Mouse (Mus musculus) kidney, adult 2 months (tissue): Measurements from ENCODE around the gene Hsd11b1. TPM values are rescaled to one million over a fixed set of nuclear protein-coding genes. Genes with fewer than 3 reads are reported as not detected.
A peak's percentile ranks its signal among the peaks of the same experiment; 100 is the strongest.
"Not testable (repeated sequence)": the region's sequence is repeated elsewhere in the genome, so short reads cannot be mapped to it uniquely, and the experiment has no call there.

Source experiments
- DNase-seq: peaks from one replicate; pipeline ENCODE4 v3.0.0; 2021
- H3K27ac ChIP-seq: fragments of 200-500 bp; 2 replicates; pipeline ENCODE4 v1.5.1; 2012; ENCODE audit warnings: low read depth, low read length, control low read depth, inconsistent platforms; ENCODE audit not compliant: insufficient read depth
- H3K27me3 ChIP-seq: fragments of 200-500 bp; replicated peaks from 2 replicates; pipeline ENCODE4 v1.6.1; 2012; ENCODE audit warnings: mild to moderate bottlenecking, moderate library complexity, low read length, inconsistent platforms; ENCODE audit not compliant: control insufficient read depth, insufficient read depth
- H3K36me3 ChIP-seq: fragments of 200-500 bp; 2 replicates; pipeline ENCODE4 v1.6.1; 2012; ENCODE audit warnings: mild to moderate bottlenecking, moderate library complexity, low read length, inconsistent platforms; ENCODE audit not compliant: control insufficient read depth, insufficient read depth
- H3K4me1 ChIP-seq: fragments of 200-500 bp; 2 replicates; pipeline ENCODE4 v1.6.1; 2011; ENCODE audit warnings: low read length; ENCODE audit not compliant: control insufficient read depth, insufficient read depth
- H3K4me3 ChIP-seq: fragments of 200-500 bp; 2 replicates; pipeline ENCODE4 v1.5.1; 2011; ENCODE audit warnings: mild to moderate bottlenecking, low read depth, low read length, control low read depth; ENCODE audit not compliant: insufficient read depth
- CTCF ChIP-seq: fragments of 200-500 bp; conservative IDR thresholded peaks from 2 replicates; pipeline ENCODE4 v1.5.1; 2011; ENCODE audit warnings: low read depth, mild to moderate bottlenecking, control low read depth, low read length, moderate library complexity, mixed read lengths; ENCODE audit not compliant: insufficient read depth, insufficient read length
- POLR2A ChIP-seq: fragments of 200-500 bp; IDR thresholded peaks from one replicate; pipeline ENCODE4 v1.6.1; 2011; ENCODE audit warnings: low read depth, low read length, control low read depth
- WGBS: fragments of 180-500 bp; shearing (Covaris S2); methylation state at CpG from one replicate; pipeline ENCODE4 v1.1.7; 2018; 5-methylcytosine and 5-hydroxymethylcytosine counted together
- polyA plus RNA-seq: library from polyadenylated mRNA; depleted of rRNA; stranded (reverse); fragments of >200 nt; gene quantifications from 2 replicates; pipeline ENCODE4 v1.2.3, GENCODE M21; 2012

The Hsd11b1 gene
- polyA plus RNA-seq, 1 experiment: 136 TPM

DNA sequence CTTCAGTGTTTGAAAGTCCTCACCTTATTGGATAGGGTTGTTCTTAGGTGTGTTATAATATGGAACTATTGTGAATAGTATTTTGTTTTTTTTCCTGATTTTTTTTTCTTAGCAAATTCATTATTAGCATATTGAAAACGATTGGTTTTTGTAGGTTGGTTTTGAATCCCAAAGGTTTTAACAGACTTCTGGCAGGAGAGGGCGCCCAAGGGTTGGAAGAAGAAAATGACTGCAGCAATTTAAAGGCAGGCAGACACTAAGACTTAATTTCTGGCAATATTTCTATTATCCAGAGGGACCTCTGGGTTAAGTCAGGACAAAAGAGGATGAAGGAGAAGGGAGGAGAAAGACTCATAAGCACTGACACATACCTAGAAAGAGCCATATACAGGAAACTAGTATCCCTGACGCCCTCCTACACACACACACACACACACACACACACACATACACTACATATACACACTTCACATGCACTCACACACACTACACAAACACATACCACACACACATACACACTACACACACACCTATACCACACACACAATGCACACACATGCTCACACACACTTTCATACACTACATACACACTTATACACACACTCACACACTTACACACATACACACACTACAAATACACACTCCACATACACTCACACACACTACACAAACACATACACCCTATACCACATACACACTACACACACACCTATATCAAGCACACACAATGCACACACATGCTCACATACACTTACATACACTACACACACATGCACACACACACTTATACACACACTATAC lies 8.2 kb downstream of the Hsd11b1 start:
- H3K27ac ChIP-seq: no peak overlapping the region
- no peak overlapping the region for H3K4me3 ChIP-seq

DNA sequence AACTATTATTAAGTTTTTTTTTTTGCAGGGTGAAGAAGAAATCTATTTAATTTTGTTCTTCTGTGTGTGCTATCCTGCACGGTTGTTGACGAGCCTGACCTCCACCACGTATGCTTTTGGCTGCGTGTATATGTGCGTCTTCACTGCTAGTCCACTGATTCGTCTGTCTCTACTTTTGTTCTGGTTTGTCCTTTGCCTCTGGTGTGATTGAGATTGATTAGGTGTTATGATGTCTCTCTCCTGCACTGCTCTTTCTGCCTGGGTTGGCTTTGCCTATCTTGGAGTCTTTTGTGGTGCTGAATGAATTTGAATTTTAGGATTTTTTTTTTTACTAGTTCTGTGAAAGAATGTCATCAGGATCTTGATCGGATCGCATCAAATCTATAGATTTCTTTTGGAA lies 8.8 kb downstream of the Hsd11b1 start:
- Histone ChIP-seq H3K36me3 (no peaks in the 10 kb centered on the region), H3K4me3 (no peak overlapping the region), H3K27ac (no peak overlapping the region), H3K4me1 (peaks cover 13% of the 10 kb centered on the region; the same call in 1 of the 2 replicates), H3K27me3 (no peaks in the 10 kb centered on the region)
- DNase-seq: no peak
- 63% methylated on average over 8 of the region's 8 CpGs for WGBS
- TF ChIP-seq CTCF: no peak
- no peak for TF ChIP-seq POLR2A

More for the DNA sequence above, 8.2 kb downstream of the Hsd11b1 start:
- WGBS: 32% methylated on average over 3 of the region's 3 CpGs
- no peaks in the 10 kb centered on the region for H3K36me3 ChIP-seq
- peaks cover 13% of the 10 kb centered on the region; the same call in 1 of the 2 replicates for H3K4me1 ChIP-seq
- H3K27me3 ChIP-seq: no peaks in the 10 kb centered on the region
- DNase-seq: peak; percentile 82
- no peak for TF ChIP-seq POLR2A
- TF ChIP-seq CTCF: 0 out of 2 replicates have a peak, but pooled peaks have one; percentile 19

DNA sequence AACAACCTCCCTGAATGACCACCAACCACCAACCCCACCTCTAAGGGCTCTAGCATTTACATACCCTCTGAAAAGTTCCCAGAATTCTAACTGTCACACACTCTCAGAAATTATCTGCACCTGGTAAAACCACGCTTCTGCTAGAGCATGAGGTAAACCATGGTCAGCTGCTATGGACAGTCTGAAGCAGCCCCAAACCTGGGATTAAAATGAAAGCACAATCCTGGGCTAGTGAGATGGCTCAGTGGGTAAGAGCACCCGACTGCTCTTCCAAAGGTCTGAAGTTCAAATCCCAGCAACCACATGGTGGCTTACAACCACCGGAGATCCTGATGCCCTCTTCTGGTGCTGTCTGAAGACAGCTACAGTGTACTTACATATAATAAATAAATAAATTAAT lies 10.0 kb downstream of the Hsd11b1 start:
- H3K36me3 ChIP-seq, H3K27ac ChIP-seq, H3K4me3 ChIP-seq, H3K27me3 ChIP-seq, DNase-seq: not testable (repeated sequence)
- 59% methylated on average over 3 of the region's 3 CpGs for WGBS
- peaks cover 13% of the 10 kb centered on the region; the same call in 1 of the 2 replicates for H3K4me1 ChIP-seq

DNA sequence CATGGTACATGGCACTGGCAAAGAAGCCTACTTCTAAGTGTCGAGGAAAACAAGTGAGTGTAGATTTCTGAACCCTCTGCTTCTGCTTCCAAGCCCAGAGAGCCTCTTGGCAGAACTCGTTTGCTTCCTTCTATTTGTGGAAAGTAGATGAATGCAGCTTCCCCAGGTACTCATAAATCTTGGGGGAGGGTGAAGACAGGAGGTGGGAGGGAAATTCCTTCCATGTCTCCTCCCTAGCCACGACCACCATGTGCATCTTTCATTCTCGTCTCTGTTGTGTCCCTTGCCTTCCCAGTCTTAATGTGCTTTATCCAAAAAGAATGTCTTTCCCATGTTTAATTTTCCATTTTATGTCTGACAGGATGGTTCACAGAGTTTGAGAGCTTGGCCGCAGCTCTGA lies 11.3 kb downstream of the Hsd11b1 start:
- 18% methylated on average over 5 of the region's 5 CpGs for WGBS
- H3K4me1 ChIP-seq: peaks cover 15% of the 10 kb centered on the region; the same call in 1 of the 2 replicates
- H3K27ac ChIP-seq: no peak overlapping the region
- H3K27me3 ChIP-seq: no peaks in the 10 kb centered on the region
- no peak overlapping the region for H3K4me3 ChIP-seq
- TF ChIP-seq CTCF: no peak
- TF ChIP-seq POLR2A: no peak
- no peak for DNase-seq
- no peaks in the 10 kb centered on the region for H3K36me3 ChIP-seq

DNA sequence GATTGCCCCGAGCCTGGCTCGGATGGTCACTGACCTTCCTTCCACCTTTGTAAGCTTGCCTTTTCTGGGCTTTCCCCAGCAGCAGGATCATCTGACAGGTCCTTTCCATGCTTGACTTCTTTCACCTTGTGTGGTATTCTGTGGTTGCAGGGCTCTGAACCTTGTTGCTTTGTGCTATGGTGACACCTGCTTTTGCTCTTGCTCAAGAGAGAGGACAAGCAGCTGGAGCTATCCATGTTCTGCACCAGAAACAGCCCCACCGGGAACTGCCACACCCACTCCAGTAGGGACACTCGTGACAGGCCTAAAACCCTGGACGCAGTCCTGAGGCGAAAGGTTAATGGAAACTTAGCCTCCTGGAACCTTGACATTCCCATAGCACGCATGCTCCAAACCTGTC lies 12.5 kb downstream of the Hsd11b1 start:
- H3K27me3 ChIP-seq: no peaks in the 10 kb centered on the region
- H3K36me3 ChIP-seq: no peaks in the 10 kb centered on the region
- H3K27ac ChIP-seq: peak overlapping the region; percentile 20; the same call in 1 of the 2 replicates
- TF ChIP-seq CTCF (no peak), POLR2A (no peak)
- peak; percentile 83 for DNase-seq
- H3K4me1 ChIP-seq: peaks cover 12% of the 10 kb centered on the region; the same call in 1 of the 2 replicates
- 33% methylated on average over 7 of the region's 7 CpGs for whole genome bisulfite sequencing
- no peak overlapping the region for H3K4me3 ChIP-seq

DNA sequence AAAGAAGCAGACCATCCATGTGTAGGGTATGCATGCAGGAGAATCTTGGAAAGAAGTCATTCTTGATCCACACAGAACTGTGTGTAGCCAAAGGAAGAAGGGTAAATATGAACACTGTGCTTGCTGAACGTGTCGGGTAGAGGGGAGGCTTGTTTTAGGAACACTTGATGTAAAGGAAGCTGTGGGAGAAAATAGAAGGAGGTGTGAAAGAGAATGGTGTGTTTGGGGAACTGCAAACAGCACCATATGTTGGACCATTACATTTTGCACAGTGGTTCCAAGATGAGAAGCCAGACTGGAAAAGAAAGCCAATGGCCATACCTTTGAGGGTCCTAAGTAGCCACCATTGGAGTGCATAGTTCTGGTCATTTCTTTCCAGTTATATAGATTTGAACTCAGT lies 13.8 kb downstream of the Hsd11b1 start:
- Histone ChIP-seq H3K4me3 (no peak overlapping the region), H3K27ac (no peak overlapping the region; the same call in 1 of the 2 replicates), H3K4me1 (peaks cover 12% of the 10 kb centered on the region; the same call in 1 of the 2 replicates), H3K27me3 (no peaks in the 10 kb centered on the region), H3K36me3 (no peaks in the 10 kb centered on the region)
- no peak for TF ChIP-seq CTCF
- no peak for TF ChIP-seq POLR2A
- WGBS: 85% methylated on average over 2 of the region's 2 CpGs
- DNase-seq: no peak

DNA sequence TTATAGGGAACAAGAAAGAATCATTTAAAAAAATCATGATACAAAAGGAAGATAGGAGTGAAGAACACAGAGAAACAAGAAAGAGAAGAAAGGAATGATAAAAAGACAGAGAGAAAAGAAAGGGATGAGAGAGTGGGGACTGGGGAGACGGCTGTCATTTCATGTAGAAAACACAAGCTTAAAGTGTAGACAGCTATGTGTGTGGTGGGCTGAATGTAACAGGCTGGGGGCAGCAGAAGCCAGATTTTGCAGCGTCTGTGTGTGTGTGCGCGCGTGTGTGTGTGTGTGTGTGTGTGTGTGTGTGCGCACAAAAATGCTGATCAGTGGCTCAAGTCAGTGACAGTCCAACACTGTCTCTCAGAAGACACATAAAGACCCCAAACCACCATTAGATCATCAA lies 19.6 kb downstream of the Hsd11b1 start:
- Histone ChIP-seq H3K27me3 (no peaks in the 10 kb centered on the region), H3K36me3 (no peaks in the 10 kb centered on the region; the same call in 1 of the 2 replicates), H3K4me1 (peaks cover 8% of the 10 kb centered on the region; the same call in 1 of the 2 replicates), H3K27ac (no peak overlapping the region), H3K4me3 (no peak overlapping the region)
- TF ChIP-seq POLR2A (no peak), CTCF (no peak)
- no peak for DNase-seq
- WGBS: 85% methylated on average over 6 of the region's 6 CpGs
